ENCODE assay signal across 8 mouse cellular contexts in the genomic region with DNA sequence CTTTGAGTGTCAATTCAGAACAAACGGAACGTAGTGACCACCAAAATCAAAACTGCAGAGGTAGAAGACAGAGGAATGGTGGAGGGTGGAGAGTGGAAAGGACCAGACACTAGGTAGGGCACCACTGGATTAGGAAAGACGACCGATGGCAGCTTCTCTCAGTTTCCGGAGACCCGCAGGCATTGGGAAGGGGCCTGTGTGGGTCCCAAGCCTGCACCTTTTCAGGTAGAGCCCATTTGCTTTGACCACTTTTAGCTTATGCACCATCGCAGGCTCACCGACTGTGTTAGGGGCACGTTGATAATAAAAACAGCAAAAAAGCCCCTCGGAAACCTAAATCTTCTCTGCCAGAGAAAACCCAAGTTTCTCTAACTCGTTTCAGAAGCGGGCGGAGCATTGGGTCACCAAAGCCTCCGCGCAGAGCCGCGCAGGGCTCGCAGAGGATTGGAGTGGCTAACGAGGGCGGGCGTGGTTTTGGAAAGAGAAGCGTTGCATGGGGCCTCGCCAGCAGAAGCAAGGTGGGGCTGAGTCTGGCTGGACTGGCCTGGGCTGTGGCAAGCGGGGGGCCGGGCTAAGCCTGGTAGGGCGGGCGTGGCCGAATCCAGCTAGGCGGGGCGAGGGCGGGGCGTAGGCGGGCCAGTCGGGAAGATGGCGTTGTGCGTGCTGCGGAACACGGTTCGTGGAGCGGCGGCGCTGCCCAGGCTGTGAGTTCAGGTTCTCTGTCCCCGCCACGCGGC. TPM values are rescaled to one million over a fixed set of nuclear protein-coding genes. Genes with fewer than 3 reads are reported as not detected.
DNase-seq lines count a peak whose midpoint lies in the region; ATAC-seq lines count a peak whose summit lies in the region.

A gene (plus strand): TSS at position 627 of the 737 bp plus-strand sequence.

- WGBS in hindbrain, embryonic 12.5 days: 3% methylated on average over 41 of the region's 45 CpGs

- H3K4me3 ChIP-seq in hindbrain, embryonic 12.5 days: peak within 1 kb of the TSS; percentile 68

- no peak within 1 kb of the TSS for H3K27ac ChIP-seq in hindbrain, embryonic 12.5 days

- H3K36me3 ChIP-seq in hindbrain, embryonic 12.5 days: no peaks in the 10 kb centered on the region

- peak; percentile 96 for DNase-seq in NIH3T3 (ENCODE audit: low read depth)
- peak; percentile 95 to 98 for DNase-seq in cerebellum, postnatal 10 days
- DNase-seq in frontal cortex, postnatal 10 days (ENCODE audit: low spot score in 2 of 2): peak; percentile 84 to 90
- peak; percentile 90 for DNase-seq in layer of hippocampus, postnatal 25 days (ENCODE audit: extremely low spot score in 1 of 2, low spot score in 1 of 2)
- DNase-seq in lung, postnatal 25 days (ENCODE audit: low spot score): peak; percentile 96
- DNase-seq in retina, embryonic 14.5 days (ENCODE audit: low spot score): peak; percentile 91
- peak; percentile 94 for DNase-seq in thymus, postnatal 4 days

- peak; percentile 98 for ATAC-seq in hindbrain, embryonic 12.5 days (ENCODE audit: low FRiP score)

- H3K9me3 ChIP-seq in hindbrain, embryonic 12.5 days (replicated peaks): no peaks in the 10 kb centered on the region

- H3K4me2 ChIP-seq in hindbrain, embryonic 12.5 days (replicated peaks): peak within 1 kb of the TSS; percentile 66

- H3K4me1 ChIP-seq in hindbrain, embryonic 12.5 days: peaks cover 7% of the 10 kb centered on the region; the same call in 1 of the 2 replicates

- H3K27me3 ChIP-seq in hindbrain, embryonic 12.5 days: no peaks in the 10 kb centered on the region

- H3K9ac ChIP-seq in hindbrain, embryonic 12.5 days: peak within 1 kb of the TSS; percentile 67

RNA-seq across cellular contexts. Expression of the gene that starts here (rescaled TPM):
- 16.5 and 20.3 TPM in 2 replicates for polyA plus RNA-seq in hindbrain, embryonic 12.5 days (2016; fragmentation: Nextera tagmentation; extraction: Ambion mirVana)
- total RNA-seq in layer of hippocampus, postnatal 25 days (2021): 10 to 100 TPM; 24.5 to 28.2 TPM
